Mouse (Mus musculus): ENCODE measurements at regions not wholly inside any gene's neighbourhood (a gene's known extent, or its start where the extent isn't known, plus 50 kb on each side); places are given as distances from the start of the nearest gene placed in this dataset.

DNA sequence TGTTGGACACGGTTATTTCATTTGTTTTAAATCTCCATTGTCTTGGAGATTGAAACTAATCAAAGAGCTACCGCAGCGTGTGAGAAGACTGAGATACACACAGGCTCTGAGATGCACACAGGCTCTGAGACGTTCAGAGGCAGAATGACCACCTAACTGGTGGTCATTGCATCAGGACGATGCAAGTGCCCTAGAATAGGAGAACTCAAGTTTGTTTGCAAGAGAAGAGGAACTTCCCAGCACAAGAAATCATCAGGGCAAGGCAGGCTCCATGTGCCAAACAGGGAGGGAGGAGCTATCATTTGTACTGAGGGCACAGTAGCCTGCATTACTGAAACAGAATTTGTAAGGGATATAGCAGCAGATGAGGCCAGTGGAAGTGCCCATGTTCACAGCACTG lies 190.7 kb upstream of the Lpp start:
- TF ChIP-seq CTCF (IDR thresholded peaks at IDR 0.05; ENCODE audit: extremely low read depth, insufficient read depth, insufficient read length, insufficient replicate concordance): no peak
- no peak for TF ChIP-seq POLR2A (IDR thresholded peaks at IDR 0.05; ENCODE audit: low read depth, low read length)

Measured in spleen, adult 2 months (tissue).